Mouse (Mus musculus) heart, adult 2 months (tissue): ENCODE data around the gene Sema3f.

Experiments used
- CTCF ChIP-seq: fragments of 200-600 bp; IDR thresholded peaks from 2 replicates; pipeline ENCODE4 v1.8.1; 2022; ENCODE audit warnings: antibody characterized with exemption, mild to moderate bottlenecking, moderate library complexity
- POLR2A ChIP-seq: fragments of 200-500 bp; IDR thresholded peaks from 2 replicates; pipeline ENCODE4 v1.6.1; 2011; ENCODE audit warnings: mild to moderate bottlenecking, low read depth, low read length, control low read depth; ENCODE audit not compliant: insufficient read depth

- TF ChIP-seq CTCF (no peak), POLR2A (no peak)
Observed at GRCm38 (mm10) chr9:107744061-107744460, 33.8 kb upstream of the Sema3f start.
